In the genomic region with DNA sequence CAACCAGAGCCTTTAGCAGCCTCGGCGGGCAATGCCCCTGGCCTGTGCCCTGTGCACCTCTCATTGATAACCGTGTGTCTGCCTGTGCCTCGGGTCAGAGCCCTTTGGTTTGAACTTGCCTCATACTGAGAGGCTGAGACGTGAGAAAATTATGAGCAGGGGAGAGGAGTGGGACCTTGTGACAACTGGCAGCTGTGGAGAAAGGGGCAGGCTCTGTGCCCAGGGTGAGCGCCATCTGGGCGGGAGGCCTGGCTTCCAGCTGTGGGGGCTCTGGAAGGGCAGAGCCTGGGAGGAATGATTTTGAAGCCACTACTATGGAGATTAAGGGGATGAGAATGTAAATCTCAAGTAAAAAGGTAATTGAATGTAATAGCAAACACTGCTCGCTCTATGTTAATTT, we compare ENCODE assay signal across 20 mouse cellular contexts. TPM values are rescaled to one million over a fixed set of nuclear protein-coding genes. Genes with fewer than 3 reads are reported as not detected.
DNase-seq lines count a peak whose midpoint lies in the region; ATAC-seq and TF ChIP-seq lines count a peak whose summit lies in the region.
"Had no signal": no experiment of that assay in that cellular context is flagged by ENCODE, and none has a peak within 500 bp of the region (broad histone marks: within the 10 kb centered on the region; RNA-seq: fewer than 3 reads in every experiment).

No protein-coding gene starts in this region.

- 76% methylated on average over 8 of the region's 8 CpGs for WGBS in forebrain, embryonic 15.5 days
- 77% methylated on average over 8 of the region's 8 CpGs for WGBS in forebrain, embryonic 12.5 days
- 56% methylated on average over 8 of the region's 8 CpGs for WGBS in heart, embryonic 16.5 days
- WGBS in neural tube, embryonic 14.5 days: 48% methylated on average over 8 of the region's 8 CpGs
- 59% methylated on average over 8 of the region's 8 CpGs for WGBS in stomach, postnatal 0 days

- no peaks in the 10 kb centered on the region for H3K9me3 ChIP-seq in forebrain, embryonic 15.5 days
- H3K9me3 ChIP-seq in forebrain, embryonic 12.5 days: no peaks in the 10 kb centered on the region; the same call in 1 of the 2 replicates
- no peaks in the 10 kb centered on the region for H3K9me3 ChIP-seq in heart, embryonic 16.5 days (replicated peaks; ENCODE audit: control insufficient read depth, low read length)
- no peaks in the 10 kb centered on the region for H3K9me3 ChIP-seq in neural tube, embryonic 14.5 days (ENCODE audit: control insufficient read depth, low read length)
- no peaks in the 10 kb centered on the region for H3K9me3 ChIP-seq in stomach, postnatal 0 days (ENCODE audit: control insufficient read depth, low read length)
- H3K9me3 ChIP-seq: heart, embryonic 10.5 days; hindbrain, embryonic 12.5 days had no signal

- no peak for DNase-seq in heart, adult 18-20 months
- no peak for DNase-seq in neural tube, embryonic 10.5 days (ENCODE audit: extremely low spot score, low spot score)
- DNase-seq in stomach, postnatal 0 days (ENCODE audit: low spot score): no peak
- DNase-seq: adrenal gland, postnatal 14 days; cerebellum, adult 18-20 months; cerebellum, adult 9-11 months; cerebellum, postnatal 36 days; heart, postnatal 36 days had no signal

- no peaks in the 10 kb centered on the region for H3K4me1 ChIP-seq in forebrain, embryonic 15.5 days
- H3K4me1 ChIP-seq in forebrain, embryonic 12.5 days: peaks cover 24% of the 10 kb centered on the region
- peaks cover 53% of the 10 kb centered on the region for H3K4me1 ChIP-seq in heart, embryonic 16.5 days (ENCODE audit: control insufficient read depth, insufficient read depth, low read length)
- H3K4me1 ChIP-seq in neural tube, embryonic 14.5 days (ENCODE audit: control insufficient read depth, insufficient read depth, low read length): no peaks in the 10 kb centered on the region
- H3K4me1 ChIP-seq in stomach, postnatal 0 days (replicated peaks; ENCODE audit: control insufficient read depth, insufficient read depth): 0 out of 2 replicates have a peak, but pooled peaks cover 5% of the 10 kb centered on the region

- TF ChIP-seq EP300 in stomach, postnatal 0 days (optimal IDR thresholded peaks at IDR 0.05): no peak

- no peak overlapping the region for H3K4me2 ChIP-seq in forebrain, embryonic 15.5 days (replicated peaks)
- no peak overlapping the region for H3K4me2 ChIP-seq in forebrain, embryonic 12.5 days
- no peak overlapping the region for H3K4me2 ChIP-seq in heart, embryonic 16.5 days (ENCODE audit: low read depth, low read length)
- 0 out of 2 replicates have a peak overlapping the region, but pooled peaks have one; percentile 8 for H3K4me2 ChIP-seq in neural tube, embryonic 14.5 days (ENCODE audit: low read depth, low read length)
- H3K4me2 ChIP-seq in stomach, postnatal 0 days (replicated peaks; ENCODE audit: low read depth): no peak overlapping the region
- H3K4me2 ChIP-seq: hindbrain, embryonic 12.5 days had no signal

- no peak overlapping the region for H3K27ac ChIP-seq in forebrain, embryonic 15.5 days (replicated peaks)
- no peak overlapping the region for H3K27ac ChIP-seq in forebrain, embryonic 12.5 days
- peak overlapping the region; percentile 55; the same call in 1 of the 2 replicates for H3K27ac ChIP-seq in heart, embryonic 16.5 days (ENCODE audit: low read length)
- H3K27ac ChIP-seq in neural tube, embryonic 14.5 days (ENCODE audit: low read depth, low read length): no peak overlapping the region
- peak overlapping the region; percentile 49 for H3K27ac ChIP-seq in stomach, postnatal 0 days (replicated peaks)
- H3K27ac ChIP-seq: heart, embryonic 10.5 days; hindbrain, embryonic 12.5 days had no signal

- 0 out of 2 replicates have a peak, but pooled peaks have one; percentile 35 for ATAC-seq in forebrain, embryonic 15.5 days (replicated peaks)
- ATAC-seq in forebrain, embryonic 12.5 days (ENCODE audit: low FRiP score): no peak
- no peak for ATAC-seq in heart, embryonic 16.5 days (replicated peaks; ENCODE audit: extremely low read depth, insufficient read depth, low FRiP score)
- no peak for ATAC-seq in neural tube, embryonic 14.5 days (ENCODE audit: low read depth)
- ATAC-seq in stomach, postnatal 0 days (ENCODE audit: low FRiP score, low TSS enrichment): no peak
- ATAC-seq: activated CD4-positive, CD25-positive, alpha-beta regulatory T cell, adult 4 months; hindbrain, embryonic 16.5 days; inflammation-experienced regulatory T-cells, adult 6 months; intestine, postnatal 0 days; Patski had no signal

- TF ChIP-seq CTCF in stomach, postnatal 0 days (IDR thresholded peaks at IDR 0.05; ENCODE audit: low read depth): no peak

- no peak overlapping the region for H3K4me3 ChIP-seq in forebrain, embryonic 15.5 days
- no peak overlapping the region for H3K4me3 ChIP-seq in forebrain, embryonic 12.5 days (replicated peaks)
- H3K4me3 ChIP-seq in heart, embryonic 16.5 days (ENCODE audit: low read length): no peak overlapping the region
- no peak overlapping the region for H3K4me3 ChIP-seq in neural tube, embryonic 14.5 days (ENCODE audit: low read depth, low read length)
- no peak overlapping the region for H3K4me3 ChIP-seq in stomach, postnatal 0 days (ENCODE audit: low read depth, low read length)
- H3K4me3 ChIP-seq: erythroblast, embryonic 14.5 days; heart, embryonic 10.5 days; hindbrain, embryonic 12.5 days had no signal

- H3K36me3 ChIP-seq in forebrain, embryonic 15.5 days: no peaks in the 10 kb centered on the region
- H3K36me3 ChIP-seq in forebrain, embryonic 12.5 days (replicated peaks): no peaks in the 10 kb centered on the region
- H3K36me3 ChIP-seq in heart, embryonic 16.5 days (ENCODE audit: control insufficient read depth, insufficient read depth): no peaks in the 10 kb centered on the region
- H3K36me3 ChIP-seq in neural tube, embryonic 14.5 days (ENCODE audit: control insufficient read depth, insufficient read depth, low read length): no peaks in the 10 kb centered on the region
- no peaks in the 10 kb centered on the region for H3K36me3 ChIP-seq in stomach, postnatal 0 days (ENCODE audit: control insufficient read depth, insufficient read depth, low read length)
- H3K36me3 ChIP-seq: hindbrain, embryonic 12.5 days had no signal

- H3K27me3 ChIP-seq in forebrain, embryonic 15.5 days: peaks cover 6% of the 10 kb centered on the region; the same call in 1 of the 2 replicates
- peaks cover 27% of the 10 kb centered on the region for H3K27me3 ChIP-seq in forebrain, embryonic 12.5 days
- no peaks in the 10 kb centered on the region for H3K27me3 ChIP-seq in heart, embryonic 16.5 days (ENCODE audit: control insufficient read depth, insufficient read depth, low read length)
- no peaks in the 10 kb centered on the region for H3K27me3 ChIP-seq in neural tube, embryonic 14.5 days (ENCODE audit: control insufficient read depth, insufficient read depth, low read length)
- H3K27me3 ChIP-seq in stomach, postnatal 0 days (ENCODE audit: control insufficient read depth, insufficient read depth, low read length): no peaks in the 10 kb centered on the region
- H3K27me3 ChIP-seq: Patski had no signal

- H3K9ac ChIP-seq in forebrain, embryonic 15.5 days (replicated peaks): no peak overlapping the region
- no peak overlapping the region for H3K9ac ChIP-seq in forebrain, embryonic 12.5 days
- H3K9ac ChIP-seq in heart, embryonic 16.5 days (ENCODE audit: low read length): peak overlapping the region; percentile 30
- H3K9ac ChIP-seq in neural tube, embryonic 14.5 days (replicated peaks; ENCODE audit: low read depth, low read length): no peak overlapping the region
- no peak overlapping the region for H3K9ac ChIP-seq in stomach, postnatal 0 days (ENCODE audit: low read length)
- H3K9ac ChIP-seq: hindbrain, embryonic 12.5 days had no signal

RNA-seq across cellular contexts. Expression of gene Casz1, which starts 19.1 kb away (rescaled TPM):
- polyA plus RNA-seq in forebrain, embryonic 15.5 days (2015; fragmentation: Nextera tagmentation; extraction: Ambion mirVana): 0.68 and 1.1 TPM in 2 replicates
- 2.8 and 3.1 TPM in 2 replicates for polyA plus RNA-seq in forebrain, embryonic 12.5 days (2016; fragmentation: Nextera tagmentation; extraction: Ambion mirVana)
- polyA plus RNA-seq in heart, embryonic 16.5 days (2015; fragmentation: Nextera tagmentation; extraction: Ambion mirVana): 22.4 and 25.7 TPM in 2 replicates
- total RNA-seq in heart, adult 18-20 months (2021): 10 to 100 TPM; 35.9 to 41.1 TPM
- polyA plus RNA-seq in neural tube, embryonic 14.5 days (2014; fragmentation: Nextera tagmentation; extraction: Ambion mirVana): 13.6 and 16.1 TPM in 2 replicates
- polyA plus RNA-seq in stomach, postnatal 0 days (2015; fragmentation: Nextera tagmentation; extraction: Ambion mirVana): 9.4 and 10.3 TPM in 2 replicates

Comparison
In these comparisons a context has a peak if more than half of its experiments do, and no peak if none do; other contexts are left out.
1. H3K27ac ChIP-seq: peak in heart, embryonic 16.5 days (single experiment) and stomach, postnatal 0 days (single experiment); none in forebrain, embryonic 15.5 days (single experiment), forebrain, embryonic 12.5 days (single experiment) and neural tube, embryonic 14.5 days (single experiment).